Mouse (Mus musculus) stomach, postnatal 0 days (tissue): ENCODE results near the gene Nup210. TPM values are rescaled to one million over a fixed set of nuclear protein-coding genes. Genes with fewer than 3 reads are reported as not detected.

ENCODE experiments used
- ATAC-seq: fragments of 200-750 bp; cut with Nextera tagmentation; 2 replicates; pipeline ENCODE4 v1.8.0; 2017; ENCODE audit not compliant: low FRiP score, low TSS enrichment
- DNase-seq: peaks from one replicate; pipeline ENCODE4 v3.0.0-alpha.2; 2016; ENCODE audit warnings: low spot score
- H3K27ac ChIP-seq: fragments of 300-500 bp; sonication (generic); replicated peaks from 2 replicates; pipeline ENCODE4 v1.5.1; 2014; ENCODE audit warnings: mild to moderate bottlenecking, control low read depth
- H3K27me3 ChIP-seq: fragments of 300-500 bp; sonication (generic); 2 replicates; pipeline ENCODE4 v1.6.1; 2014; ENCODE audit warnings: low read length; ENCODE audit not compliant: control insufficient read depth, insufficient read depth
- H3K36me3 ChIP-seq: fragments of 300-500 bp; sonication (generic); 2 replicates; pipeline ENCODE4 v1.6.1; 2014; ENCODE audit warnings: low read length, mixed read lengths; ENCODE audit not compliant: control insufficient read depth, insufficient read depth
- H3K4me1 ChIP-seq: fragments of 300-500 bp; sonication (generic); replicated peaks from 2 replicates; pipeline ENCODE4 v1.6.1; 2014; ENCODE audit warnings: antibody characterized with exemption; ENCODE audit not compliant: control insufficient read depth, insufficient read depth
- H3K4me2 ChIP-seq: fragments of 300-500 bp; sonication (generic); replicated peaks from 2 replicates; pipeline ENCODE4 v1.6.1; 2014; ENCODE audit warnings: low read depth, mild to moderate bottlenecking, control low read depth, moderate library complexity
- H3K4me3 ChIP-seq: fragments of 300-500 bp; sonication (generic); 2 replicates; pipeline ENCODE4 v1.5.1; 2014; ENCODE audit warnings: low read depth, low read length, control low read depth
- H3K9ac ChIP-seq: fragments of 300-500 bp; sonication (generic); 2 replicates; pipeline ENCODE4 v1.6.1; 2014; ENCODE audit warnings: mild to moderate bottlenecking, low read length, control low read depth, mixed read lengths
- H3K9me3 ChIP-seq: fragments of 300-500 bp; sonication (generic); 2 replicates; pipeline ENCODE4 v1.6.1; 2016; ENCODE audit warnings: low read length; ENCODE audit not compliant: control insufficient read depth
- CTCF ChIP-seq: IDR thresholded peaks from 2 replicates; pipeline ENCODE4 v1.5.1; 2016; ENCODE audit warnings: antibody characterized with exemption, low read depth, mild to moderate bottlenecking, moderate library complexity
- EP300 ChIP-seq: optimal IDR thresholded peaks from 2 replicates; pipeline ENCODE3; 2016; ENCODE audit warnings: antibody characterized with exemption
- WGBS: fragments of 180-500 bp; shearing (Covaris S2); extraction: QIAGEN DNeasy Blood & Tissue Kit; methylation state at CpG from one replicate; pipeline ENCODE4 v1.1.7; 2014; 5-methylcytosine and 5-hydroxymethylcytosine counted together
- polyA plus RNA-seq: library from polyadenylated mRNA; unstranded; fragments of >200 nt; fragmentation: Nextera tagmentation; extraction: Ambion mirVana; gene quantifications from 2 replicates; pipeline ENCODE4 v1.2.1, GENCODE M21; 2015

The Nup210 gene
- polyA plus RNA-seq, 1 experiment from 2014 or later: 2.4 TPM

GRCm38 (mm10) chr6:91161506-91162235 lies 45.0 kb upstream of the Nup210 start:
- no peaks in the 10 kb centered on the region for H3K4me1 ChIP-seq

DNA sequence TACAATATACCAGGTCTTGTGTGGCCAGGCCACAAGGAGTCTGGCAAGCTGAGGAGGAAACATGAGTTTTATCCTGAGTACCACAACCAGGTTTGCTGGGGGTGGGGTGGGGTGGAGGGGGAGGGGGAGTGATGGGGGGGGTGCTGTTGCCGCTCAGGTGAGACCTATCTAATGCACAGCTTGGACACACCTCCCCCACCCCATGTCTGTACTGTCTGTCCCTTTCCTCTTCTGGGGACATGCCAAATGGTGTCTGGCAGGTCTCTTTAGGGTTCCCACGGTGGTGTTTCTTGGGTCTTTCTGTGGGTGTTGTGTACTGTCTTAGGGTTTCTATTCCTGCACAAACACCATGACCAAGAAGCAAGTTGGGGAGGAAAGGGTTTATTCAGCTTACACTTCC lies 44.3 kb upstream of the Nup210 start:
- H3K36me3 ChIP-seq: no peaks in the 10 kb centered on the region
- H3K27ac ChIP-seq: no peak overlapping the region
- no peaks in the 10 kb centered on the region for H3K27me3 ChIP-seq
- no peak overlapping the region for H3K4me2 ChIP-seq
- peaks cover 3% of the 10 kb centered on the region; the same call in 1 of the 2 replicates for H3K4me1 ChIP-seq
- ATAC-seq (no peak), DNase-seq (no peak)
- TF ChIP-seq EP300: no peak
- TF ChIP-seq CTCF: no peak
- no peak overlapping the region for H3K9ac ChIP-seq
- no peaks in the 10 kb centered on the region for H3K9me3 ChIP-seq
- no peak overlapping the region for H3K4me3 ChIP-seq
- WGBS: 73% methylated on average over 2 of the region's 2 CpGs

More at GRCm38 (mm10) chr6:91161506-91162235, 45.0 kb upstream of the Nup210 start:
- Histone ChIP-seq H3K4me2 (no peak overlapping the region), H3K27me3 (no peaks in the 10 kb centered on the region), H3K36me3 (no peaks in the 10 kb centered on the region), H3K9ac (no peak overlapping the region), H3K9me3 (no peaks in the 10 kb centered on the region), H3K4me3 (no peak overlapping the region), H3K27ac (no peak overlapping the region)
- ATAC-seq (0 out of 2 replicates have a peak, but pooled peaks have one; percentile 3), DNase-seq (no peak)
- 77% methylated on average over 6 of the region's 6 CpGs for WGBS
- TF ChIP-seq CTCF (no peak), EP300 (no peak)

GRCm38 (mm10) chr6:91160399-91160798 lies 43.8 kb upstream of the Nup210 start:
- TF ChIP-seq EP300 (no peak), CTCF (no peak)
- Histone ChIP-seq H3K27ac (no peak overlapping the region), H3K27me3 (no peaks in the 10 kb centered on the region), H3K4me3 (no peak overlapping the region), H3K36me3 (no peaks in the 10 kb centered on the region), H3K9ac (no peak overlapping the region), H3K4me1 (peaks cover 3% of the 10 kb centered on the region; the same call in 1 of the 2 replicates), H3K9me3 (no peaks in the 10 kb centered on the region), H3K4me2 (no peak overlapping the region)
- 37% methylated on average over 3 of the region's 3 CpGs for WGBS
- ATAC-seq (no peak), DNase-seq (peak; percentile 58)

DNA sequence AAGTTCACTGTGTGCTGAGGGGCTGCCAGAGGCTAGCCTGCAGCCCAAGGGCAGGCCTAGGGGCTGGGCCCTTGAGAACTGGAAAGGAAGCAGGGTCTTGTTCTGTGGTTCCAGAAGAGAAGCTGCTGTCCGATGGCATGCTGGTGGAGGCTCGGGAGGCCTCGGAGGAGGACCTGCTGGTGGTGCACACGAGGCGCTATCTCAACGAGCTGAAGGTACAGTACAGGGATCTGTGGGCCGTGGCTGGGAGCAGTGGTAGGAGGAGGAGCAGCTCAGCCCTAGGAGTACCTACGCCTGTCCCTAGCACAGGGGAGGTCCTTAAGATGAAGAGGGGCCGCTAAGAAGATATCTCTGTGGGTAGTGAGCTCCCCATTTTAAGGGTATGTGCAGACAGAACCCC lies 42.4 kb upstream of the Nup210 start:
- H3K9ac ChIP-seq: no peak overlapping the region
- peaks cover 3% of the 10 kb centered on the region; the same call in 1 of the 2 replicates for H3K4me1 ChIP-seq
- no peaks in the 10 kb centered on the region for H3K27me3 ChIP-seq
- no peak overlapping the region for H3K4me2 ChIP-seq
- H3K36me3 ChIP-seq: no peaks in the 10 kb centered on the region
- DNase-seq (no peak), ATAC-seq (no peak)
- H3K27ac ChIP-seq: no peak overlapping the region
- no peaks in the 10 kb centered on the region for H3K9me3 ChIP-seq
- TF ChIP-seq EP300 (no peak), CTCF (no peak)
- no peak overlapping the region for H3K4me3 ChIP-seq
- 84% methylated on average over 9 of the region's 9 CpGs for WGBS

- TF ChIP-seq EP300 (no peak), CTCF (no peak)
- Histone ChIP-seq H3K9me3 (no peaks in the 10 kb centered on the region), H3K4me2 (peak overlapping the region; percentile 92), H3K4me1 (peaks cover 3% of the 10 kb centered on the region; the same call in 1 of the 2 replicates), H3K4me3 (peak overlapping the region; percentile 65), H3K27ac (peak overlapping the region; percentile 82; the same call in 1 of the 2 replicates), H3K36me3 (no peaks in the 10 kb centered on the region), H3K9ac (peak overlapping the region; percentile 76), H3K27me3 (no peaks in the 10 kb centered on the region)
- DNase-seq (no peak), ATAC-seq (peak; percentile 6; the same call in 1 of the 2 replicates)
- WGBS: 30% methylated on average over 5 of the region's 6 CpGs
Observed at GRCm38 (mm10) chr6:91157237-91157570, 40.6 kb upstream of the Nup210 start.

GRCm38 (mm10) chr6:91156554-91157236 lies 40.1 kb upstream of the Nup210 start, which contains the start of gene Hdac11:
Gene Hdac11, plus strand, starts transcription at chr6:91156665.
- under 1% methylated on average over 39 of the region's 42 CpGs for WGBS
- H3K9ac ChIP-seq: peak within 1 kb of the TSS; percentile 76
- H3K27me3 ChIP-seq: no peaks in the 10 kb centered on the region
- ATAC-seq: peak; percentile 98
- DNase-seq: peak; percentile 94
- H3K9me3 ChIP-seq: no peaks in the 10 kb centered on the region
- peaks cover 3% of the 10 kb centered on the region; the same call in 1 of the 2 replicates for H3K4me1 ChIP-seq
- peak within 1 kb of the TSS; percentile 65 for H3K4me3 ChIP-seq
- TF ChIP-seq EP300 (no peak), CTCF (peak; percentile 20; the same call in 1 of the 2 replicates)
- peak within 1 kb of the TSS; percentile 92 for H3K4me2 ChIP-seq
- H3K27ac ChIP-seq: peak within 1 kb of the TSS; percentile 82
- H3K36me3 ChIP-seq: no peaks in the 10 kb centered on the region
